In genomic region chr16:58727477-58728131, GRCm38 (mm10) we compare ENCODE assay signal across 8 mouse cellular contexts. TPM values are rescaled to one million over a fixed set of nuclear protein-coding genes. Genes with fewer than 3 reads are reported as not detected.
DNase-seq lines count a peak whose midpoint lies in the region; ATAC-seq lines count a peak whose summit lies in the region.

Gene Cldnd1 (plus strand): TSS chr16:58727910.

- peak within 1 kb of the TSS; percentile 84 for H3K4me2 ChIP-seq in lung, embryonic 16.5 days (ENCODE audit: low read depth, low read length)

- H3K4me1 ChIP-seq in lung, embryonic 16.5 days (replicated peaks; ENCODE audit: control insufficient read depth, insufficient read depth, low read length), result peaks cover 6% of the 10 kb centered on the region

- H3K4me3 ChIP-seq in lung, embryonic 16.5 days (ENCODE audit: low read length), result peak within 1 kb of the TSS; percentile 83

- WGBS in lung, embryonic 16.5 days, result 2% methylated on average over 24 of the region's 35 CpGs

- ATAC-seq in hematopoietic stem cell, adult 5-6 weeks (replicated peaks in 1 of 2; ENCODE audit: insufficient read depth in 1 of 2, low FRiP score in 2 of 2, low TSS enrichment in 1 of 2, low read depth in 1 of 2, poor library complexity in 2 of 2, severe bottlenecking in 2 of 2), result peak; percentile 100
- ATAC-seq in lung, embryonic 16.5 days (ENCODE audit: low read depth), result peak; percentile 100

- no peaks in the 10 kb centered on the region for H3K9me3 ChIP-seq in lung, embryonic 16.5 days (ENCODE audit: control insufficient read depth, low read length)

- peak; percentile 89 for DNase-seq in MEL-GATA-1-ER (ENCODE audit: extremely low read depth, low read depth)
- DNase-seq in cerebellum, adult 8-10 months, result peak; percentile 92
- DNase-seq in forelimb bud, embryonic 11.5 days (ENCODE audit: low read depth, low spot score), result peak; percentile 95
- DNase-seq in layer of hippocampus, adult 9-10 months (ENCODE audit: low spot score), result peak; percentile 77
- DNase-seq in ovary, postnatal 10 days (ENCODE audit: low spot score), result peak; percentile 84
- DNase-seq in thymus, postnatal 10 days (ENCODE audit: low spot score in 2 of 2), result peak; percentile 91 to 93

- peaks cover 13% of the 10 kb centered on the region for H3K36me3 ChIP-seq in lung, embryonic 16.5 days (ENCODE audit: control insufficient read depth, insufficient read depth, low read length)

- H3K27ac ChIP-seq in lung, embryonic 16.5 days (ENCODE audit: low read length), result peak within 1 kb of the TSS; percentile 87

- H3K27me3 ChIP-seq in lung, embryonic 16.5 days (ENCODE audit: control insufficient read depth, insufficient read depth, low read depth, low read length), result no peaks in the 10 kb centered on the region; the same call in 1 of the 2 replicates

- peak within 1 kb of the TSS; percentile 74 for H3K9ac ChIP-seq in lung, embryonic 16.5 days (ENCODE audit: low read length)

RNA-seq across cellular contexts. Expression of gene Cldnd1, which starts in this region (rescaled TPM):
- total RNA-seq in hematopoietic stem cell, adult 5-6 weeks (2017), result 22.6 and 58.0 TPM in 2 replicates
- polyA plus RNA-seq in lung, embryonic 16.5 days (2015; fragmentation: Nextera tagmentation; extraction: Ambion mirVana), result 113 and 114 TPM in 2 replicates

Comparison
In these comparisons a context has a peak if more than half of its experiments do, and no peak if none do; other contexts are left out.
1. Peak in every context shown above with its lines: DNase-seq, ATAC-seq, H3K4me3 ChIP-seq and H3K27ac ChIP-seq.